Mouse (Mus musculus) liver, postnatal 0 days (tissue): ENCODE measurements around the gene Vgf. TPM values are rescaled to one million over a fixed set of nuclear protein-coding genes. Genes with fewer than 3 reads are reported as not detected.

Source experiments
- ATAC-seq: fragments of 200-750 bp; cut with Nextera tagmentation; 2 replicates; pipeline ENCODE4 v1.8.0; 2017; ENCODE audit warnings: mild to moderate bottlenecking, moderate library complexity
- DNase-seq: peaks from one replicate; pipeline ENCODE4 v3.0.0-alpha.2; 2016
- H3K27ac ChIP-seq: fragments of 300-500 bp; sonication (generic); 2 replicates; pipeline ENCODE4 v1.5.1; 2014; ENCODE audit warnings: antibody characterized with exemption, moderate library complexity, mild to moderate bottlenecking, low read depth
- H3K27me3 ChIP-seq: fragments of 300-500 bp; sonication (generic); 2 replicates; pipeline ENCODE4 v1.6.1; 2014; ENCODE audit warnings: low read length, control low read depth, mixed read lengths; ENCODE audit not compliant: insufficient read depth
- H3K36me3 ChIP-seq: fragments of 300-500 bp; sonication (generic); replicated peaks from 2 replicates; pipeline ENCODE4 v1.6.1; 2014; ENCODE audit warnings: mild to moderate bottlenecking, control low read depth, low read length, moderate library complexity, mixed read lengths; ENCODE audit not compliant: insufficient read depth
- H3K4me1 ChIP-seq: fragments of 300-500 bp; sonication (generic); 2 replicates; pipeline ENCODE4 v1.6.1; 2014; ENCODE audit warnings: antibody characterized with exemption, mild to moderate bottlenecking, control low read depth; ENCODE audit not compliant: insufficient read depth
- H3K4me2 ChIP-seq: fragments of 300-500 bp; sonication (generic); 2 replicates; pipeline ENCODE4 v1.6.1; 2014; ENCODE audit warnings: low read depth, mild to moderate bottlenecking, low read length, moderate library complexity, mixed read lengths
- H3K4me3 ChIP-seq: fragments of 300-500 bp; sonication (generic); 2 replicates; pipeline ENCODE4 v1.5.1; 2014; ENCODE audit warnings: low read depth, low read length
- H3K9ac ChIP-seq: fragments of 300-500 bp; sonication (generic); replicated peaks from 2 replicates; pipeline ENCODE4 v1.6.1; 2014; ENCODE audit warnings: mild to moderate bottlenecking, moderate library complexity
- H3K9me3 ChIP-seq: fragments of 300-500 bp; sonication (generic); 2 replicates; pipeline ENCODE4 v1.6.1; 2016; ENCODE audit warnings: mild to moderate bottlenecking, control low read depth, low read length, mixed read lengths
- CTCF ChIP-seq: sonication (generic); IDR thresholded peaks from 2 replicates; pipeline ENCODE4 v1.5.1; 2016; ENCODE audit warnings: antibody characterized with exemption, low read depth
- EP300 ChIP-seq: IDR thresholded peaks from 2 replicates; pipeline ENCODE4 v1.6.1; 2016; ENCODE audit warnings: antibody characterized with exemption, low read depth, mild to moderate bottlenecking
- WGBS: fragments of 180-500 bp; shearing (Covaris S2); extraction: QIAGEN DNeasy Blood & Tissue Kit; methylation state at CpG from one replicate; pipeline ENCODE4 v1.1.7; 2014; ENCODE audit not compliant: insufficient replicate concordance; 5-methylcytosine and 5-hydroxymethylcytosine counted together
- polyA plus RNA-seq: library from polyadenylated mRNA; unstranded; fragments of >200 nt; fragmentation: Nextera tagmentation; extraction: Ambion mirVana; gene quantifications from 2 replicates; pipeline ENCODE4 v1.2.1, GENCODE M21; 2015

Gene Vgf
- polyA plus RNA-seq, 1 experiment from 2014 or later = not detected

DNA sequence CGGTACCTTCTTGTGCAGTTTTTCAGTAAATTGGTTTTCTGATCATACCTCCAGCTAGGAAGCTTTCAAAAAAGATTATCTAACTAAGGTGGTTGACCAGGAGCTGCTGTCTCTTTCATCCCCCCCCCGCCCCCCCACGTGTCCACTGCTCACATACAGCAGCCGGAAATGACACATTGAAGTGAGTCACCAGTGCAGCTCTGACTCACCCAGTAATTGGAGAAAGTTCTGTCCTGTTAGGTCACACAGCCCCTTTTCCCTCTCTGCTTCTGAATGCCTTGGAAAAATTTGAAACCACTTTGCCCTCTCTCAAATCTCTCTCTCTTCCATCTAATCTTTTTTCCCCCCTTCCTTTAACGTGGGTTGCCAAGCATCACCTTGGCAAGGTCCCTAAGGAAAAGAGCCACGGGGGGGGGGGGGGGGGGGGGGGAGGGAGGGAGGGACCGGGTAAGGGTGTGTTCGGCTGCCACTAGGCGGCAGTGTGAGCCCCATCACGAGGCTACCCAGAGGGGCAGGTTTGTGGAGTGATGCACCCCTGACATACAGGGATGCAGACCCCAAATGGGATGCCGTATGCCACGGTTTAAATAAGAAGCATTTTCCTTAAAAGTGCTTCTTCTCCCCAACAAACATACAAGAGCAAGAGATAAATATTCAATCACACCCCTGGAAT, 35.8 kb downstream of the Vgf start:
- WGBS = 18% methylated on average over 8 of the region's 12 CpGs

DNA sequence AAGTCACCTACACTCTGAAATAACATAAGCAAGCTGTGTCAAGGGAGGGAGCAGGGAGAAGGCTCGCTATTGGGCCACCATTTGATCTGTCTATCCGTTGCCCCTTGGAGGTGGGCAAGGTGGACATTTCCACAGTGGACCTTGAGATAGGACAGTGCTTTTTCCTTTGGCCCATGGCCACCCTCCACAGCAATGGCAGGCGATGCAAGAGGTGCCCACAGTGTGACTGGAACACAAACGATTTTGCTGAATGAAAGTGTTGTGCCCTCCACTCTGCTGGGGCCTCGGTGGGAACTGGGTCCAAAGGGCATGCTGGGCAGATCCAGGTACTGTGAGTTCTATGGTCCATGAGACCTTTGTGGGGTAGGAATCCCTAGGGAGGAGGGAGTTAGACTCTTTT, 36.4 kb downstream of the Vgf start:
- H3K27ac ChIP-seq = no peak overlapping the region
- H3K4me3 ChIP-seq = no peak overlapping the region
- WGBS = 72% methylated on average over 5 of the region's 5 CpGs
- no peaks in the 10 kb centered on the region for H3K27me3 ChIP-seq
- no peak overlapping the region for H3K4me2 ChIP-seq
- no peak for DNase-seq
- no peaks in the 10 kb centered on the region for H3K4me1 ChIP-seq
- peaks cover 10% of the 10 kb centered on the region for H3K36me3 ChIP-seq
- H3K9me3 ChIP-seq = no peaks in the 10 kb centered on the region
- ATAC-seq = no peak
- TF ChIP-seq CTCF (no peak), EP300 (no peak)
- H3K9ac ChIP-seq = no peak overlapping the region

More for the DNA sequence above, 35.8 kb downstream of the Vgf start:
- ATAC-seq (peak; percentile 76), DNase-seq (peak; percentile 64)
- no peak overlapping the region for H3K4me2 ChIP-seq
- peaks cover 8% of the 10 kb centered on the region; the same call in 1 of the 2 replicates for H3K36me3 ChIP-seq
- no peaks in the 10 kb centered on the region for H3K4me1 ChIP-seq
- no peak overlapping the region for H3K27ac ChIP-seq
- no peaks in the 10 kb centered on the region for H3K27me3 ChIP-seq
- H3K9me3 ChIP-seq = no peaks in the 10 kb centered on the region
- H3K9ac ChIP-seq = no peak overlapping the region
- peak; percentile 62 for TF ChIP-seq CTCF
- no peak for TF ChIP-seq EP300
- H3K4me3 ChIP-seq = no peak overlapping the region

DNA sequence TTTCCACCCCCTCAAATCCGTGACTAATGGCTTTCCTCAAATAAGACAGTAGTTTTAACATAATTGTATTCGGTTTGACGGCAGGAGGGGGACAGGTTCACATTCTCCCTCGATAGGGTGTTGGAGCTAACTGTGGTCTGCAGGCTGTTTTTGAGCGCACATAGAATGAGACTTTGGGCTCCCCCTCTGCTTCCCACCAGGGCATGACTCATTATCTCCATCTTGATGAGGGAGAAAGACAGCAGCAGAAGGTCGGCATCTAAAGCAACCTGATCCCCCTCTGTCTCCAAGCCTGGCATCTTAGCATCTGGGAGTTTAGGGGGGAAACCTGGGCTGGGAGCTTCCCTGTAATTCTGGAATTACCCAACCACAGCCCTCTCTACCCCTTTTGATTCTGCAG, 39.3 kb downstream of the Vgf start:
- DNase-seq (no peak), ATAC-seq (no peak)
- 66% methylated on average over 6 of the region's 6 CpGs for WGBS
- Histone ChIP-seq H3K36me3 (peaks cover 17% of the 10 kb centered on the region), H3K27me3 (no peaks in the 10 kb centered on the region), H3K9ac (no peak overlapping the region), H3K4me1 (no peaks in the 10 kb centered on the region), H3K4me3 (no peak overlapping the region), H3K4me2 (no peak overlapping the region), H3K9me3 (no peaks in the 10 kb centered on the region), H3K27ac (no peak overlapping the region)
- TF ChIP-seq EP300 = no peak
- TF ChIP-seq CTCF = no peak

DNA sequence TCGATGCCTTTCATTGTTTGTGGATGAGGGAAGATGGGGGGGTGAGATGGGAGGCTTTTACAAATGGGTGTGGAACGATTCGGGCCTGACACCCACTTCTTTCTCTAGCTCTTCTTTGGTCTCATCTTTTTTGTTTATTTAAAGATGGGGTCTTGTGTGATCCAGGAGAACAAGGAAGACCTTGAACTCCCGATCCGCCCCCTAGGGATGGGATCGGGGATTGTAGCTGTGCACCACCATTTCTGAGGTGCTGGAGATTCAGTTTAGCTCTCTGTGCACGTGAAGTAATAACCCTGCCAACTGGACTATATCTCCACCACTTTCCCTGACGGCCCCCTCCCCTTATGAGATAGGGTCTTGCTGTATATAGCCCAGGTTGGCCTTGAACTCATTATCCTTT, 39.7 kb downstream of the Vgf start:
- Histone ChIP-seq H3K27ac (no peak overlapping the region), H3K4me1 (peaks cover 2% of the 10 kb centered on the region; the same call in 1 of the 2 replicates), H3K9ac (no peak overlapping the region), H3K4me2 (no peak overlapping the region), H3K4me3 (no peak overlapping the region), H3K27me3 (no peaks in the 10 kb centered on the region), H3K36me3 (peaks cover 17% of the 10 kb centered on the region), H3K9me3 (no peaks in the 10 kb centered on the region)
- ATAC-seq = no peak
- TF ChIP-seq CTCF (peak; percentile 23; the same call in 1 of the 2 replicates), EP300 (no peak)
- DNase-seq = no peak
- WGBS = 62% methylated on average over 8 of the region's 8 CpGs

DNA sequence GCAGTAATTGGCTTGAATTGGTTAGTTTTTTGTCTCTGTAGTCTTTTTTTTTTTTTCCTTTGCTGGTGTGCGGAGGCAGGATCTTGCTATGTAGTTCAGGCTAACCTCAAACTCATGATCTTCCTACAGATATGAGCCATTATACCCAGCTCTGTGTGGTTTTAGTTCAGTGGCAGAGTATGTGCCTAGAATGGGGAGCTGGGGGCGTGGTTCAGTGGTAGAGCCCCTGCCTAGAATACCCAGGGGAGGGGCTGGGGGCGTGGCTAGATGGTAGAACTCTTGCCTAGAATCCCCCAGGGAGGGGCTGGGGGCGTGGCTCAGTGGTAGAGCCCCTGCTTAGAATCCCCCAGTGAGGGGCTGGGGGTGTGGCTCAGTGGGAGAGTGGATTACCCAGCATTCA, 42.5 kb downstream of the Vgf start:
- 57% methylated on average over 4 of the region's 4 CpGs for WGBS
- ATAC-seq = no peak
- TF ChIP-seq EP300 (no peak), CTCF (no peak)

DNA sequence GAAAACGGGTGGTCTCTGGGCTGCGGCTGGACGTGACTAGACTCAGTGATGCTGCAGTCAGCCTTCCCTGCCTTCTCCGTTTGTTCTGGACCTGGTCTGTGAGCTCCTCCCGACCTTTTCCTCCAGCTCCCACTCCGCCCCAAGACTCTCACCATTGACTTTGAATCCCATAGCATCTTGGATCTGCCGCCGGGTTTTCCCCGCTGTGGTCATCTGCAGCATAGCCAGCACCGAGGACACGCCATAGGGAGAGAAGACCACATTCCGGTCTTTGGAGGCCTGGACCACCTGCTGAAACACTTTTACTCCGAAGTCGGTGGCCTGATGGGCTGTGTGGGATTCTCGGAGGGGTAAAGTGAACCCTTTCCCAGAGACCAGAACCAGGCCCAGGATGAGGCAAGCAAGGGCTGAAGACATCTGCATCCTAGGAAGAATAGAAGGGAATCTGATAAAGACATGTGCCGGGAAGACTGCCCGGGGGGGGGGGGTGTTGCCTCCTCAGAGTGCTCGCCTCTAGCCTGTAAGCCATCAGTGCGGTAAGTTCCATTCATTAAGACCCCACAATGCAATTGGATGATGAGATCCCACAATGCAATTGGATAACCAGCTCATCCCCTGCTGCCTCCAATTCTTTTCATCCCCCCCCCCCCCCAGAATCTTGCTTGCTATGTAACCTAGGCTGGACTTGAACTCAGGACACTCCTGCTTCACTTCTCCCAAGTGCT, 44.9 kb downstream of the Vgf start:
- peaks cover 36% of the 10 kb centered on the region for H3K4me1 ChIP-seq
- H3K4me2 ChIP-seq = peak overlapping the region; percentile 63

More for the DNA sequence above, 42.5 kb downstream of the Vgf start:
- Histone ChIP-seq H3K4me1 (peaks cover 16% of the 10 kb centered on the region), H3K36me3 (peaks cover 15% of the 10 kb centered on the region), H3K27ac (no peak overlapping the region), H3K9me3 (no peaks in the 10 kb centered on the region), H3K4me2 (no peak overlapping the region), H3K27me3 (no peaks in the 10 kb centered on the region), H3K9ac (no peak overlapping the region), H3K4me3 (no peak overlapping the region)
- no peak for DNase-seq

More for the DNA sequence above, 44.9 kb downstream of the Vgf start:
- Histone ChIP-seq H3K27me3 (no peaks in the 10 kb centered on the region), H3K9me3 (no peaks in the 10 kb centered on the region), H3K4me3 (no peak overlapping the region), H3K27ac (no peak overlapping the region), H3K9ac (no peak overlapping the region), H3K36me3 (peaks cover 12% of the 10 kb centered on the region)
- WGBS = 81% methylated on average over 19 of the region's 19 CpGs
- ATAC-seq = no peak
- no peak for DNase-seq
- TF ChIP-seq CTCF (no peak), EP300 (no peak)
